Mouse (Mus musculus): Measurements from ENCODE around the gene Megf8.

- TF ChIP-seq ZC3H11A (IDR thresholded peaks at IDR 0.05; ENCODE audit: borderline replicate concordance, low read depth, low read length): no peak
- TF ChIP-seq CHD2 (IDR thresholded peaks at IDR 0.05; ENCODE audit: low read depth, low read length): no peak
- no peak for TF ChIP-seq ZNF384 (IDR thresholded peaks at IDR 0.05; ENCODE audit: low read depth, low read length)
- TF ChIP-seq HCFC1 (IDR thresholded peaks at IDR 0.05; ENCODE audit: borderline replicate concordance, insufficient read depth, low read length): no peak
- no peak for TF ChIP-seq MAFK (IDR thresholded peaks at IDR 0.05; ENCODE audit: insufficient read depth, low read depth, low read length)
Observed at GRCm38 (mm10) chr7:25303003-25303684, 13.8 kb upstream of the Megf8 start.
